Mouse (Mus musculus): ENCODE measurements around the gene Creb3l1.

Gene Creb3l1

DNA sequence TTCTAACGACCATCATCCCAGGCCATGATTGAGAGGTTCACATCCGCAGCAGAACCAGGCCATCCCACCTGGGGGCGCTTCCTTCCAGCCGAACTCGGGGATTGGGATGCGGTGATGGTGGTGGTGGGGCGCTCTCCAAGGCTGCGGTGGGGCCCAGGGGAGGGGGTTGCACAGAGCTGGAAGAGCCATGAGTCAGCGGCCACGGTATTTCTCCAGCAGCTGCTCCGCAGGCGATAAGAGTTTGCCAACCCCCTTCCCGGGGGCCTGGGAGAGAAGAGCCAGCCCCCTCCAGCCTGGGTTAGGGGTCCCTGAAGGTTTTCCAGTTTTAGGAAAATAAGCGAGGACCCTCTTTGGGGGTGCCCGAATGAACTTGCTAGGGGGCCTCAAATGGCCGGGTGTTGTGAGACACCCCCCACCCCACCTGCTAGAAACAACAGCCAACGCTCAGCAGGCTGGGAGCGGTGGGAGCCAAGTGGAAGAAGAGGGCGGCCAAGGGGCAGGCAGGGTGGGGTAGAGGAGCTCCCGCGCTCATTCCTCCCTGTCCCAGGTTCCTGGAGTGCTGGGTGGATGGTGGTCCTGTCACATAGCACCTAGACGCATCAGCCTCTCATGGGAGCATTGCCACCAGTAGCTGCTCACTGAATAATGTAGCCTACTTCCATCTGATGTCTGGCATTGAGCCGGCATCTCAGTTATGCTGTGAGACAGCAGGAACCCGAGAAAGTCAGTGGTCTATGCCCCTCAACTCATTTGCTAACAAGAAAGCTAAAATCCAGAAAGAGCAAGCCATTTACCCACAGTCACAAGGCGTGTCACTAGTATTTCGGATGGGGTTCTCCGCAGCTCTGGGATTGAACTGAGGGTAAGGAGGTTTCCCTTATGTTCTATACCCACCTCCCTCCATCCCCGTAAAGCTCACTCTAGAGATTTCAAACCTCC is 17.1 kb downstream of the Creb3l1 start:
- in situ Hi-C loops (cut with MboI, MseI): no loop called here

DNA sequence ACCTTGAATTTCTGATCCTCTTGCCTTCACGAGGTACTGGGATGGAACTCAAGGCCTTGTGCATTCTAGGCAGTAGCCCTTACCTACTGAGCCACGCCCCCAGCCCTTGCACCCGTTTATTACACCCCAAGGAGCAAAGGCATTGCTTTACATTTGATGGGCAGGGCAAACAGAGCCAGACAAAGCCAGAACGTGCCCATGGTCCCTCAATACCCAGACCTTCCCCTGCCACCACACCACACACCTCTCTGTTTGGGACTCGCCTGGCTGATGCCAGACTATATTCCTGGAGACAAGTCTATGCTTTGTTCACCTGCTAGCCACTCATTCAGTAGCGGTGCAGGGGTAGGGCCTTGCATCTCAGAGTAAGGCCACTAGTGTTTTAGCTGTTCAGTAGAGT is 17.8 kb downstream of the Creb3l1 start:
- in situ Hi-C loops (cut with MboI, MseI): no loop called here

DNA sequence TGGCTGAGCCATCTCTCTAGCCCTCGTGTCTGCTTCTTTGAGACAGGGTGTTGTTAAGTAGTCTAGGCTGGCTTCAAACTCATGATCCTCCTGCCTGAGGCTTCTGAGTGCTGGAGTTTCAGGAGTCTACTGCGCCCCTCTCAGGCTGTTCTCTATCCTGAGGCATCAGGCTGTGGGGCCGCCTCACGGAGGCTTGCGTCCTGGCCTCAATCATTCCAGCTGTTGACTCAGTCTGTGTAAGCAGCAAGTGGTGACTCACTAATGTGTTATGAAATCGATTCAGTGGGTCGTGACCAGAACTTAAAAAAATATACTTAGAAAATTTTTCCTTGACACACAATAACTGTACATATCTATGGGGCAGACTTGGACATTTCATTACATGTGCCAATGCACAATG is 19.7 kb downstream of the Creb3l1 start:
- in situ Hi-C loops (cut with MboI, MseI): no loop called here

DNA sequence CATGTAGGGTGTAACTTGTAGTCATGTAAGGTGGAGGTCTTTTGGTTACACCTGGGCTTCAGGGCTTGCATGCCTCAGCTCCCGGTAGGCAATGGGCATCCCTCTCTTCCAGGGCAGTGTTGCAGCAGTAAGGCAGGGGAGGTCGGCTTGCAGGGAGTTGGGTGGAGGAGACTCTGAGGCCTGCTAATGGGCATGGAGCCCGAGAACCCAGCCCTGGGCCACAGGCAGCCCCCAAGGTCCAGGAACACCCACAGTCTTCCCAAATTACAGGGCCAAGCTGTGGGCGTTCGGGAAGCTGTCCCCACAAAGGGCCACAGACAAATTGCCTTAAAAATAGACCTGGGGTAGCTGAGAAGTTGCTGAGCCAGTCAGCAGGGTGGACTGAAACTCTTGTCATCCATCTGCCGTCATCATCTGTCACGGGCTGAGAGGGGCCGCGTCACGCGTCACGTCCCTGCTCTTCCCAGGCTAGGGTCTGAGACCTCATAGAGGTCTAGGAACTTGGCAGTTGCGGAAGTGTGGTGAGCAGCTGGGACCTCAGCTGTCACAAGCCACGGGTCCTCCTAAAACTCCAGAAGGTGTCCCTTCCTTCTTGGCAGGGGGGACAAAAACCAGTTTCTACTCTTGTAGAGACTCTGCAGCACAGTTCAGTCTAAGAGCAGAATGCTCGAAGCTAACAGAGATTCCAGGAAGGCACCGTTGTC is 26.2 kb downstream of the Creb3l1 start:
- in situ Hi-C loops (cut with MboI, MseI): loop anchor here in 1 of 2 experiments (10.0 kb wide), 1 partner anchor 57 kb away; no protein-coding TSS in a partner anchor

DNA sequence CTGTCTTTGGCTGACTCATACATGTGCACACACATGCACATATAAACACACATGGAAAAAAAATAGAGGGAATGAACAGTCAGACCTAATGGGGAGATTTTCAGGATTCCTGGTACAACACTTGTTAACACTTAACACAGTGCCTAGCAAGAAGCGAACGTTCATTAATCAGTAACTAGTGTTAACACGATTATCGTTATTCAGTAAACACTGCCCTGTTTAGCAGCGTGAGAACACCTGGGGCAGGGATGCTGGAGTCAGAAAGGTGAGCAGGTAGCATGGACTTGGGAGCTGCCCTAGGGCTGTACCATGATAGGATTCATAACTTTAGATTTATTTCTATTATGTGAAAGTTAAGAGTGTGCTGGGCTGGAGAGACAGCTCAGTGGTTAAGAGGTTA is 28.3 kb downstream of the Creb3l1 start:
- in situ Hi-C loops (cut with MboI, MseI): loop anchor here in 1 of 2 experiments (10.0 kb wide), 1 partner anchor 59 kb away; no protein-coding TSS in a partner anchor

DNA sequence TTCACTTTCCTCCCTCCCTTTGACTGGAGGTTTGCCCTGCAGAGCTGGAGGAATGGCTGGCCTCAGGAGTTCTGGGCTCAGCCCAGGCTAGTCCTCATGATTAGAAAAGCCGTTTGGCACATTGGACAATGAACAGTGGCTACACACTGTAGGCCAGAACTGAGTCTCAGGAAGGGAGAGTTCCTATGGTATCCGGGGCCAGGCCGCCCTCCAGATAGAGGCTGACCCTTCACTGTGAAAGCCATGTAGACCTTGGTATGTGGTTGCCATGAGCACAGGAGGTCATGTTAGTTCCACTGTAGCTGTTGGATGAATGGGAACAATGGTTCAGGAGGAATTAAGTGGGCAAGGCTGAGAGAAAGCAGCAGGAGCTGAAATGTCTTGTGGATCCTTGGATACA is 30.9 kb downstream of the Creb3l1 start:
- in situ Hi-C loops (cut with MboI, MseI): loop anchor here in 1 of 2 experiments (5.0 to 10.0 kb wide), 2 partner anchors 61 to 319 kb away; no protein-coding TSS in a partner anchor

DNA sequence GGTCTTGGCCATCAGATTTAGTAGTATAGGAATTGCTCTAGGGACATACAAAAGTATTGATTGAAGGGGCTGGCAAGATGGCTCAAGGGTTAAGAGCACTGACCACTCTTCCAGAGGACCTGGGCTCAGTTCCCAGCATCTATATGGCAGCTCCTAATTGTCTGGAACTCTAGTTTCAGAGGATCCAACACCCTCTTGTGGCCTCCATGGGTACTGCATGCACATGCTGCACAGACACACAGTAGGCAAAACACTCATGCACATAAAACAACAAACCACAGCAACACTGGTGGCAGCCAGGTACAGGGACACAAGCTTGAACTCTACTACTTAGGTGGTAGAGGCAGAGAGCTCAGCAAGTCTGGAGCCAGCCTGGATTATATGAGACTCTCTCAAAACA is 34.6 kb downstream of the Creb3l1 start:
- in situ Hi-C loops (cut with MboI, MseI): loop anchor here (5.0 to 10.0 kb wide), 4 partner anchors 65 to 328 kb away; no protein-coding TSS in a partner anchor

DNA sequence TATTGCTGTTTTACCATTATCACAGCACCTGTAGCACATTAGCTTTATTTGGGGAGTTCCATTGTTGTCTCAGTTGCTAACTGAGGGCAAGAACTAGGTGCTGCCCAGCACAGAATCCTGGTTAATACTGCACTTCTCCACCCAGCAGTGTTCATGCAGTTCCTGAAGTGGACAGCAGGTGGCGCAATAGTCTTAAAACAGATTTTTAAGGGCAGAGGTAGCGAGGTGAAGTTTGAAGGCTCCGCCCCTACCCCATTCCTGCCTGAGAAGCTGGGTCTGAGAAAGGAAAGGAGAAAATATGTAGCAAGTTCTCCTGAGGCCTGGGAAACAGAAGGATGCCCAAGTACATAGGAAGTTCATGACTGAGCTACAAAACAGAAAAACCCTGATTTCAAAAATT is 36.8 kb downstream of the Creb3l1 start:
- in situ Hi-C loops (cut with MboI, MseI): loop anchor here in 1 of 2 experiments (5.0 kb wide), 2 partner anchors 70 to 330 kb away; no protein-coding TSS in a partner anchor

DNA sequence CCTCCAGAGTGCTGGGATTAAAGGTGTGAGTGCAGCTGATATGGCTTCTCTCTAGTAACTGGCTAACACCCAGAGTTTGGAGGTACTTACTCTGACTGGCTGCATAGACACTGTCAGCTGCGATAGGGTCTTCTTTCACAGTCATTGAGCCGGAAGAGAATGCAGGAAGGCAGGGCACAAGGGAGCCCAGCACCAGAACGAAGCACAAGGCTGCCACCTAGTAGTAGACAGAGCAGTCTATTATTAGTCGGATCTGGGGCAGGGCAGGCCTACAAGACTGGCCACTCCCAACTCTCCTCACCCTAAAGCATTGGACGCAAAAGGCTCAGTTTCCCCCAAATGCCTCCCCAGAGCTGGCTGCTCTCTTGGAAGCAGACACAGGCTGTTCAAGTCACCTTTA is 38.2 kb downstream of the Creb3l1 start:
- in situ Hi-C loops (cut with MboI, MseI): loop anchor here in 1 of 2 experiments (5.0 kb wide), 2 partner anchors 71 to 331 kb away; no protein-coding TSS in a partner anchor

DNA sequence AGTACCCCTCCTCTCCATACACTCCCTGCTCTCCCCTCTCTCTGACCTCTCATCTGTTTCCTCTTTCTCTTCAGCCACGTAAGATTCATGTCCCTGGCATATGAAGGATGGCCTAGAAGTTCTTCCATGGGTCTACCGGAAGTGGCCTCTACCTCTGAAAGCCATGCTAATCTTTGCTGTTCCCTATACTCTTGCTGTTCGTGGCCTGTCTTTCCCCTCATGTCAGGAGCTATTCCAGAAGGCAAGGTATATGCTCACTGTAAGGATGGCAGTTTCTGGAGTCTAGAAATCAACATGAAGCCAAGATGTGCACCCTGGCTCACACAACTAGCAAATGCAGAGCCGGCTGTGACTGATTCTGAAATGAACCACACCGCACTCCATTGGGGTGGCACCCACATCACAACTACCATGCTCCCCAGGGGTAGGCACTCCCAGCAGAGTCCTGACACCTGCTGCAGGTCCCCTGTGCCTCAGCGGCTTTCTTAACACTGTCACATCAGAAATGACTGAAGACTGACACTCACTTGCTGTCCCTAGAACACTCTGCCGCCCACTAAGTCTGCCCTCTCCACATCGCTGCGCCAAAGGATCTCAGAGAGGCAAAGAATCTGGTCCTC is 39.3 kb downstream of the Creb3l1 start:
- in situ Hi-C loops (cut with MboI, MseI): loop anchor here in 1 of 2 experiments (5.0 kb wide), 2 partner anchors 72 to 332 kb away; no protein-coding TSS in a partner anchor

DNA sequence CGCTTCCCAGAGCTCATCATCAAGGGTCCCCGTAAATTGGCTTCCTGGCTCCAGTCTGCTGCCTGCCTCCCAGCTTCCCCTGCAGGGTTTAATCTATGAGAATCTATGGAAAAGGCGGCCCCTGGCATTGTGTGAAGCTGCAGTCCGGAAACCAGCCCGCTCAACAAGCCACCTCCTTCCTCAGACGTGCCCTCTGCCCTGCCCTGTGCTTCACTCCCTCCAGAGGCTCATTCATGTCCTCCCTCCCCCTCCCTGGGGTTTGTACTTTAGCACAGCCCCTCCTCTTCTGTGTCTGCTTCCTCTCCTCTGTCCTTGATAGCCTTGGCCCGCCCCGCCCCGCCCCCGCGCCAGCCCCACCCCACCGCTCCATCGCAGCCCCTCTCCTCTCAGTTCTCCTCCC is 39.9 kb downstream of the Creb3l1 start:
- in situ Hi-C loops (cut with MboI, MseI): no loop called here

DNA sequence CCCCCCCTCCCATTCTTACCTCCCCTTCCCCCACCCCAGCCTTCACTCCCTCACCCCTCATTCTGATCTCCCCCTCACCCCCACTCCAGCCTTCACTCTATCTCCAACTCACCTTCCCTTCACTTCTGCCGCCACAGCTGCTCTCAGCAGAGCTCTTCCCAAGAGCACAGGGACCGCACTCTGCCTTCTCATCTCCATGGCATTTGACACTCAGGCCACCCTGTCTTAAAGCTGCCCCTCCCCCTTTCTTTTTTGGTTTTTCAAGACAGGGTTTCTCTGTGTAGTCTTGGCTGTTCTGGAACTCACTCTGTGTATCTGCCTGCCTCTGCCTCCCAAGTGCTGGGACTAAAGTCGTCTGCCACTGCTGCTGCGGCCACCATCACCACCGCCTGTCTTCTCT is 43.5 kb downstream of the Creb3l1 start:
- in situ Hi-C loops (cut with MboI, MseI): no loop called here

DNA sequence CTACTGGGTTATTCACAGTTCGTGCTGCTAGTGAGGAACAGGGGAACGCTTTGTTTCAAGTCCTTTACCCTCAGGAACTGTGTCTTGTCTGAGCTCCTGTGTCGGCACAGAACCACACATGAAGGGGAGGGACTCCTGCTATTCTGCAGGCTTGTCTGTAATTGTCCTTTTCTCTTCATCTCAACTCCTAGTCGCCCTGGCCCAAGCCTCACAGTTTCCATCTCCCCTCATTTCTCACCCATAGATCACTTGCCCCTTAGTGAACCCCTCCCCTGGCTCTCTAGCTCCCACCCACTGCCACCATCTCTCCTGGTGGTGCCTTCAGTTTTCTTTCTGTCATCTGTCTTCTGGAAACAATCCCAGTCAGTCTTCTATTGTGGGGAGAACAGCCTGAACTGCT is 44.1 kb downstream of the Creb3l1 start:
- in situ Hi-C loops (cut with MboI, MseI): no loop called here

DNA sequence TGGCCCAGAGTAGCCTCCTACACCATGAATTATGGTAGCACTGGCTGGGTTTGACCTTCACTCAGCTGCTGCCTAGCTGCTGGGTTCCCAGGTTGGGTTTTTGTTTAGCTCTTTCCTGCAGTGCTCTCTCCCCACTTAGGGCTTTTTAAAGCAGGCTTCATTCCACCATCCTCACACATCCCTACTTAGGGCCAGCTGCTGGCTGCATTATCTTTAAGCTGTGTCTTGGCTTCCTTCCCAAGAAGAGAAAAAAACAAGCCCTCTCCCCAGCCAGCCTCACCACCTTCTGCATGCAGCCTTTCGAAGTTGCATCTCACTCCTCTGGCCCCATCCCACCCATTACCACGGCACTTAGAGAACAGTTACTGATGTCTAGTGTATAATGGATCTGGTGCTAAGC is 45.8 kb downstream of the Creb3l1 start:
- in situ Hi-C loops (cut with MboI, MseI): no loop called here

DNA sequence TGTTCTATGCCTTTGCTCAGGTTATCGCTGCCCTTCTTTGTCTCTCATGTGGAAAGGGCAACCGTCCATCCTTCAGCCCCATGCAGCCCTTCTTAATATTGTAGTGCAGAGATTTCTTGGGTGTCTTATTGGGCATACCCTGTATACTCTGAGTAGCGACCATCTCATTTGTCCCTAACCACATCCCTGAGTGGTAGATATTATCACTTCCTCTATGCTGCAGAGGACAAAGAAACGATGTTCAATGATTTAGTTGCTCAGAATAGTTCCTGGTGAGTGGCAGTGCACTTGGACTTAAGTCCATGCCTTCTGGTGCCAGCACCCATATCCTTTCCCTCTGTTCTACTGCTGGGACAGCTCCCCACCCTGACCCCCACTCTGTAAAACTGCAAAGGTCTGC is 46.3 kb downstream of the Creb3l1 start:
- in situ Hi-C loops (cut with MboI, MseI): no loop called here

DNA sequence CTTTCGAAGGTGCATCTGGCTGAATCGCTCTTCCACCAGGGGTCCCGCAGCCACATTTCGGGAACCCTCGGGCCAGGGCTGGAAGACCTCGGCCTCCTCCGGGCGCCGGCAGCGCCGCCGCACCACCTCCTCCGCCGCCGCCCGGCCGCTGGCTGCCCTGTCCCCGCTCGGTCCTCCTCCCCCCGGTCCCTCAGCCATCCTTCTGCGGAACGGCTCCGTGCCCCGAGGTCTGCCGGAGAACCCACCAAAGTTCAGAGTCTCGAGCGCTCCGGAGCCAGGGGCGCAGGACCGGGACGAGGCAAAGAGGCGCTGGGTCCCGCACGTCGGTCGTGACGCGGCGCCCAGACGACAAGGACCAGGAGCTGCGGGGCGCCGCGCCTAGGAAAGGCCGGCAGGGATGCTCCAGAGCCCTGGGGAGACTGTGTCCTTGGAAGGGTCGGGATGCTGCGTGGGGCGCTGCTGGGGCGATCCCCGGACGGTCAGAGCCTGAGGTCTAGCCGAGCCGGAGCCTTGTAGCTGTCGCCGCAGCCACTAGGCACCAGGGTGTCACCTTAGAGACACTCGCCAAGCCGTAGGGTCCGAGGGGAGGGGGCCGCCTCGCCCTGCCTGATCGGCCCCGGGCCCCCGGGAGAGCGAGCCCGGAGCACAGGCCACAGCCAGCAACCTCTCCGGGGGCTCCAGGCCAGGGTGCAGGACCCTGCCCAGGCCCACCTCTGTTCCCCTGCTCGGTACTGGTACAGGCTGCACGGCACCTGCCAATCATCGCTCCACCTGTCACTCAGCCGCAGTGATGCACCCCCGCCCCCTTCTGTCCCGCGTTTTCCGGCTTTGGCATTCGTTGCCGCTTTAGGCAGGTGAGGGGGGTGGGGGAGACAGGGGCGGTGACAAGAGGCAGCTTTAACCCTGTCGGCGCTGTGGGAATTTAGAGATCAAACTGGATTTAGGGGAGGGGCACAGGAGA is 48.4 kb downstream of the Creb3l1 start, which contains the start of gene Dgkz:
Gene Dgkz, minus strand, starts transcription at position 284 of the 961 bp plus-strand sequence.
- in situ Hi-C loops (cut with MboI, MseI): no loop called here

DNA sequence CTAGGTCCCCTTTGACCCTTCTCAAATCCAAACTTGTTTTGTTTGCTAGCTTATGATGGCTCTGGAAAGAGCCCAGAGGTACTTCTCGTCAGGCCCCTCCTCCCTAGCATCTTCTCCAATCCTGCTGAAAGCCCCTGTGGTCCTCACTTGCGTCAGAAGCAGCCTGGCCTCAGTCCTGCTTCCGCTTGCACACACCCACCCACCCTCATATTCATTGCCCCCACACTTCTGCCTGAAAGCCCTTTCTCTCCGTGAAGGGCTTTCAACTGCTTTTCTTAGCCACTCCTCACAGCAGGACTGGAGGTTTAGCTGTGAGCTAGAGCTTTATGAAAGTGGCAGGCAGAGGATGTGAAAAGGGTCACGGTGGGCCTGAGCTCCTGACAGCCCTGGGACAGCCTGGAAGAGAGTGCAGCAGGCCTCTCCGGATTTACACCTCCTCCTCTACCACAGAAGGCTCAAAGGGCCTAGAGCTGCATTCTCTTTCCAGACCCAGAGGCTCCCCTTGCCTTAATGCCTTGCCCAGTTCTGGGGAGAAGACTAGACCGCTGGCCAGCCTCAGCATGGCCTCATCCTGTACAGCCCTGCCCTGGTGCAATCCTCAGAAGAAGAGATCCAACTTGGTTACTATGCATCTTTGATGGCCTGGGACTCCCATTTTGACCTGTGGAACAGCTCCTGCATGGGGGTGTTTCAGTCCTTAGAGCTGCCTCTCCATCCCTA is 50.7 kb downstream of the Creb3l1 start:
- in situ Hi-C loops (cut with MboI, MseI): loop anchor here (25.0 kb wide), 2 partner anchors 1436 to 1464 kb away; no protein-coding TSS in a partner anchor

DNA sequence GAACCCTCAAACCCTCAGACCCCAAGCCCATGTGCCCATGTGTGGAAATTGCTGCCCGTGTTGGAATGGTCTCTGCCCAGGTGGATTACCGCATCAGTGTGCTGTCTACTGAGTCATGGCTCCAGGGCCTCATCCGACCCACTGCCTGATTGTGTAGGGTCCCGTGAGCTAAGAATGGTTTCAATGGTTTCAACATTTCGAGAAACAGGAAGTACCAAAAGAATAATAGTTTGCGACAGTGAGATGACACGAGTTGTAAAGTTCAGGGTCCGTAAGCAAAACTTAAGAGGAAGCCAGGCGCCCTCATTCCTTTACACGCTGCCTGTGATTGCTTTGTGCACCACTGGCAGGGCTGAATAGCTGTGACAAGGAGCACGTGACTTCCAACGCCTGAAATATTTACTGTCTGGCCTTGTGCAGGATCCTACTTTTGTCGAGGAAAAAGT is 52.2 kb downstream of the Creb3l1 start:
- in situ Hi-C loops (cut with MboI, MseI): loop anchor here (25.0 kb wide), 2 partner anchors 1435 to 1465 kb away; no protein-coding TSS in a partner anchor

Data from T-helper 17 cell (primary cell).